Mouse (Mus musculus): ENCODE measurements around the gene Kbtbd13. TPM values are rescaled to one million over a fixed set of nuclear protein-coding genes. Genes with fewer than 3 reads are reported as not detected.

Gene Kbtbd13
- total and polyA plus RNA-seq, 3 experiments = not detected

GRCm38 (mm10) chr9:65340414-65340813 is 51.0 kb downstream of the Kbtbd13 start:
- Histone ChIP-seq H3K4me3 (ENCODE audit: control insufficient read depth in 1 of 2, insufficient read depth in 1 of 2, low read depth in 2 of 2, low read length in 2 of 2) (no peak overlapping the region), H3K9me3 (replicated peaks; ENCODE audit: insufficient read depth, low read length) (no peaks in the 10 kb centered on the region), H3K9ac (ENCODE audit: control insufficient read depth, low read depth, low read length, poor library complexity, severe bottlenecking) (no peak overlapping the region), H3K36me3 (ENCODE audit: control insufficient read depth in 1 of 2, insufficient read depth in 2 of 2, low read length in 2 of 2) (no peaks in the 10 kb centered on the region), H3K4me1 (ENCODE audit: control insufficient read depth in 1 of 2, insufficient read depth in 2 of 2, low read length in 2 of 2) (peaks cover 0 to 2% of the 10 kb centered on the region in 2 experiments; a peak in 1 of 4 replicates), H3K79me2 (ENCODE audit: control insufficient read depth, insufficient read depth, low read length, poor library complexity) (no peaks in the 10 kb centered on the region), H3K27ac (ENCODE audit: control insufficient read depth, low read depth, low read length) (no peak overlapping the region), H3K27me3 (ENCODE audit: control insufficient read depth in 1 of 2, insufficient read depth in 2 of 2, low read length in 2 of 2) (no peaks in the 10 kb centered on the region)
- DNase-seq (ENCODE audit: low read depth, low spot score) = no peak
- no peak for TF ChIP-seq RAD21 (IDR thresholded peaks at IDR 0.05; ENCODE audit: low read depth, low read length)
- TF ChIP-seq UBTF (IDR thresholded peaks at IDR 0.05; ENCODE audit: borderline replicate concordance, insufficient read depth, low read depth, low read length) = no peak
- no peak for TF ChIP-seq ZC3H11A (IDR thresholded peaks at IDR 0.05; ENCODE audit: low read depth, low read length)
- no peak for TF ChIP-seq MYC (IDR thresholded peaks at IDR 0.05; ENCODE audit: low read depth, low read length)
- no peak for TF ChIP-seq CTCF (IDR thresholded peaks at IDR 0.05 in 2 of 3, conservative IDR thresholded peaks at IDR 0.05 in 1 of 3; ENCODE audit: control insufficient read depth in 1 of 3, insufficient read depth in 1 of 3, low read depth in 2 of 3, low read length in 3 of 3, poor library complexity in 1 of 3, severe bottlenecking in 1 of 3)
- TF ChIP-seq ETS1 (IDR thresholded peaks at IDR 0.05; ENCODE audit: low read depth, low read length) = no peak
- TF ChIP-seq POLR2AphosphoS5 (IDR thresholded peaks at IDR 0.05; ENCODE audit: borderline replicate concordance, low read depth, low read length) = no peak
- no peak for TF ChIP-seq ZNF384 (IDR thresholded peaks at IDR 0.05; ENCODE audit: low read depth, low read length)
- TF ChIP-seq BHLHE40 (IDR thresholded peaks at IDR 0.05; ENCODE audit: borderline replicate concordance, low read depth, low read length) = no peak
- TF ChIP-seq USF2 (IDR thresholded peaks at IDR 0.05; ENCODE audit: borderline replicate concordance in 1 of 2, insufficient read depth in 1 of 2, low read depth in 1 of 2, low read length in 2 of 2) = no peak
- TF ChIP-seq JUND (IDR thresholded peaks at IDR 0.05; ENCODE audit: low read depth, low read length) = no peak
- TF ChIP-seq MAFK (IDR thresholded peaks at IDR 0.05; ENCODE audit: borderline replicate concordance, low read depth, low read length) = no peak; the same call in 1 of the 2 replicates
- TF ChIP-seq ELF1 (IDR thresholded peaks at IDR 0.05; ENCODE audit: low read depth, low read length) = no peak
- no peak for TF ChIP-seq NRF1 (IDR thresholded peaks at IDR 0.05; ENCODE audit: insufficient read depth, low read depth, low read length, poor library complexity, severe bottlenecking)
- TF ChIP-seq MEF2A (IDR thresholded peaks at IDR 0.05; ENCODE audit: extremely low read depth, insufficient replicate concordance, low read depth, low read length, poor library complexity, severe bottlenecking) = no peak
- no peak for TF ChIP-seq MAZ (IDR thresholded peaks at IDR 0.05; ENCODE audit: low read depth, low read length)
- TF ChIP-seq GABPA (IDR thresholded peaks at IDR 0.05; ENCODE audit: low read depth, low read length) = no peak
- no peak for TF ChIP-seq EP300 (IDR thresholded peaks at IDR 0.05; ENCODE audit: low read depth in 1 of 2, low read length in 2 of 2)
- no peak for TF ChIP-seq TBP (IDR thresholded peaks at IDR 0.05; ENCODE audit: low read depth, low read length)

GRCm38 (mm10) chr9:65339146-65339545 is 52.3 kb downstream of the Kbtbd13 start:
- Histone ChIP-seq H3K36me3 (ENCODE audit: control insufficient read depth in 1 of 2, insufficient read depth in 2 of 2, low read length in 2 of 2) (no peaks in the 10 kb centered on the region), H3K79me2 (ENCODE audit: control insufficient read depth, insufficient read depth, low read length, poor library complexity) (no peaks in the 10 kb centered on the region), H3K27me3 (ENCODE audit: control insufficient read depth in 1 of 2, insufficient read depth in 2 of 2, low read length in 2 of 2) (no peaks in the 10 kb centered on the region), H3K4me3 (ENCODE audit: control insufficient read depth in 1 of 2, insufficient read depth in 1 of 2, low read depth in 2 of 2, low read length in 2 of 2) (no peak overlapping the region), H3K27ac (ENCODE audit: control insufficient read depth, low read depth, low read length) (no peak overlapping the region), H3K9ac (ENCODE audit: control insufficient read depth, low read depth, low read length, poor library complexity, severe bottlenecking) (no peak overlapping the region), H3K4me1 (ENCODE audit: control insufficient read depth in 1 of 2, insufficient read depth in 2 of 2, low read length in 2 of 2) (no peaks in the 10 kb centered on the region), H3K9me3 (replicated peaks; ENCODE audit: insufficient read depth, low read length) (no peaks in the 10 kb centered on the region)
- TF ChIP-seq RCOR1 (IDR thresholded peaks at IDR 0.05; ENCODE audit: low read depth, low read length) = no peak
- TF ChIP-seq SIN3A (IDR thresholded peaks at IDR 0.05; ENCODE audit: low read length) = no peak
- no peak for TF ChIP-seq NRF1 (IDR thresholded peaks at IDR 0.05; ENCODE audit: insufficient read depth, low read depth, low read length, poor library complexity, severe bottlenecking)
- TF ChIP-seq USF1 (IDR thresholded peaks at IDR 0.05; ENCODE audit: low read depth, low read length) = no peak
- no peak for TF ChIP-seq USF2 (IDR thresholded peaks at IDR 0.05; ENCODE audit: borderline replicate concordance in 1 of 2, insufficient read depth in 1 of 2, low read depth in 1 of 2, low read length in 2 of 2)
- TF ChIP-seq ZC3H11A (IDR thresholded peaks at IDR 0.05; ENCODE audit: low read depth, low read length) = no peak
- no peak for TF ChIP-seq RAD21 (IDR thresholded peaks at IDR 0.05; ENCODE audit: low read depth, low read length)
- TF ChIP-seq ZNF384 (IDR thresholded peaks at IDR 0.05; ENCODE audit: low read depth, low read length) = no peak
- no peak for TF ChIP-seq MAFK (IDR thresholded peaks at IDR 0.05; ENCODE audit: borderline replicate concordance, low read depth, low read length)
- TF ChIP-seq HCFC1 (IDR thresholded peaks at IDR 0.05; ENCODE audit: low read depth, low read length) = no peak
- TF ChIP-seq POLR2A (IDR thresholded peaks at IDR 0.05; ENCODE audit: control insufficient read depth in 1 of 2, insufficient read depth in 1 of 2, low read depth in 1 of 2, low read length in 2 of 2, poor library complexity in 1 of 2) = no peak
- no peak for TF ChIP-seq MXI1 (IDR thresholded peaks at IDR 0.05; ENCODE audit: low read depth, low read length)
- no peak for TF ChIP-seq E2F4 (IDR thresholded peaks at IDR 0.05; ENCODE audit: borderline replicate concordance, low read depth, low read length)
- DNase-seq (ENCODE audit: low read depth, low spot score) = no peak

All from MEL (cell line).